8 mouse cellular contexts compared by ENCODE assay signal in genomic region chr1:157412454-157413369, GRCm38 (mm10). TPM values are rescaled to one million over a fixed set of nuclear protein-coding genes. Genes with fewer than 3 reads are reported as not detected.
DNase-seq lines count a peak whose midpoint lies in the region; ATAC-seq and TF ChIP-seq lines count a peak whose summit lies in the region.

Rasal2 (minus strand) TSS chr1:157412595.

- peak; percentile 98 for DNase-seq in MEL (ENCODE audit: low read depth, low spot score)
- peak; percentile 97 for DNase-seq in cerebellum, adult 2 months
- DNase-seq in forebrain, postnatal 0 days: peak; percentile 98
- DNase-seq in heart, postnatal 4 days: peak; percentile 97
- DNase-seq in layer of hippocampus, adult 8-10 months (ENCODE audit: low spot score in 2 of 2): peak; percentile 94 to 95
- peak; percentile 94 for DNase-seq in ovary, adult 18-20 months (ENCODE audit: low spot score)
- peak; percentile 96 for DNase-seq in thymus, postnatal 0 days (ENCODE audit: low spot score)

- WGBS in cerebellum, adult 2 months: 1% methylated on average over 62 of the region's 62 CpGs
- 2% methylated on average over 62 of the region's 62 CpGs for WGBS in forebrain, postnatal 0 days
- WGBS in lung, embryonic 15.5 days: under 1% methylated on average over 54 of the region's 62 CpGs

- peak; percentile 99 for ATAC-seq in forebrain, postnatal 0 days
- peak; percentile 96 for ATAC-seq in lung, embryonic 15.5 days (ENCODE audit: borderline replicate concordance, extremely low read depth, low FRiP score, low TSS enrichment)

- H3K27ac ChIP-seq in MEL (ENCODE audit: control insufficient read depth, low read depth, low read length): peak within 1 kb of the TSS; percentile 64
- H3K27ac ChIP-seq in cerebellum, adult 2 months (ENCODE audit: insufficient read depth, low read length): peak within 1 kb of the TSS; percentile 80; the same call in 1 of the 2 replicates
- H3K27ac ChIP-seq in forebrain, postnatal 0 days (ENCODE audit: low read depth, low read length): peak within 1 kb of the TSS; percentile 96
- peak within 1 kb of the TSS; percentile 96 for H3K27ac ChIP-seq in lung, embryonic 15.5 days

- no peak for TF ChIP-seq CTCF in MEL (IDR thresholded peaks at IDR 0.05 in 2 of 3, conservative IDR thresholded peaks at IDR 0.05 in 1 of 3; ENCODE audit: control insufficient read depth in 1 of 3, insufficient read depth in 1 of 3, low read depth in 2 of 3, low read length in 3 of 3, poor library complexity in 1 of 3, severe bottlenecking in 1 of 3)
- TF ChIP-seq CTCF in cerebellum, adult 2 months (IDR thresholded peaks at IDR 0.05; ENCODE audit: borderline replicate concordance, insufficient read depth, low read depth, low read length): no peak
- TF ChIP-seq CTCF in forebrain, postnatal 0 days (IDR thresholded peaks at IDR 0.05; ENCODE audit: low read depth): no peak

- TF ChIP-seq EP300 in MEL (IDR thresholded peaks at IDR 0.05; ENCODE audit: low read depth in 1 of 2, low read length in 2 of 2): 0 out of 4 replicates have a peak, but pooled peaks of 1 of the 2 experiments have one; percentile 42

- peak within 1 kb of the TSS; percentile 98 for H3K9ac ChIP-seq in MEL (ENCODE audit: control insufficient read depth, low read depth, low read length, poor library complexity, severe bottlenecking)
- peak within 1 kb of the TSS; percentile 79 for H3K9ac ChIP-seq in forebrain, postnatal 0 days
- peak within 1 kb of the TSS; percentile 69 for H3K9ac ChIP-seq in lung, embryonic 15.5 days

- H3K4me1 ChIP-seq in MEL (ENCODE audit: control insufficient read depth in 1 of 2, insufficient read depth in 2 of 2, low read length in 2 of 2): peaks cover 15 to 16% of the 10 kb centered on the region in 2 experiments
- 0 out of 2 replicates have a peak, but pooled peaks cover 3% of the 10 kb centered on the region for H3K4me1 ChIP-seq in cerebellum, adult 2 months (ENCODE audit: control insufficient read depth, insufficient read depth, low read length)
- H3K4me1 ChIP-seq in forebrain, postnatal 0 days (ENCODE audit: insufficient read depth): no peaks in the 10 kb centered on the region; the same call in 1 of the 2 replicates
- H3K4me1 ChIP-seq in lung, embryonic 15.5 days: peaks cover 21% of the 10 kb centered on the region

- H3K4me2 ChIP-seq in forebrain, postnatal 0 days (ENCODE audit: low read depth): peak within 1 kb of the TSS; percentile 65
- peak within 1 kb of the TSS; percentile 87 for H3K4me2 ChIP-seq in lung, embryonic 15.5 days

- H3K4me3 ChIP-seq in MEL (ENCODE audit: control insufficient read depth in 1 of 2, insufficient read depth in 1 of 2, low read depth in 2 of 2, low read length in 2 of 2): peak within 1 kb of the TSS; percentile 66 to 94
- peak within 1 kb of the TSS; percentile 91 for H3K4me3 ChIP-seq in cerebellum, adult 2 months (replicated peaks; ENCODE audit: insufficient read depth, low read depth, low read length)
- H3K4me3 ChIP-seq in forebrain, postnatal 0 days (ENCODE audit: low read depth, low read length): peak within 1 kb of the TSS; percentile 94
- H3K4me3 ChIP-seq in lung, embryonic 15.5 days: peak within 1 kb of the TSS; percentile 91

- no peaks in the 10 kb centered on the region for H3K9me3 ChIP-seq in MEL (replicated peaks; ENCODE audit: insufficient read depth, low read length)
- H3K9me3 ChIP-seq in forebrain, postnatal 0 days (ENCODE audit: low read length): no peaks in the 10 kb centered on the region
- H3K9me3 ChIP-seq in lung, embryonic 15.5 days: no peaks in the 10 kb centered on the region

- no peak for TF ChIP-seq RAD21 in MEL (IDR thresholded peaks at IDR 0.05; ENCODE audit: low read depth, low read length)

- H3K36me3 ChIP-seq in MEL (ENCODE audit: control insufficient read depth in 1 of 2, insufficient read depth in 2 of 2, low read length in 2 of 2): peaks cover 0 to 29% of the 10 kb centered on the region in 2 experiments; a peak in 2 of 4 replicates
- no peaks in the 10 kb centered on the region for H3K36me3 ChIP-seq in forebrain, postnatal 0 days (ENCODE audit: insufficient read depth)
- no peaks in the 10 kb centered on the region for H3K36me3 ChIP-seq in lung, embryonic 15.5 days

- peaks cover 11% of the 10 kb centered on the region for H3K79me2 ChIP-seq in MEL (ENCODE audit: control insufficient read depth, insufficient read depth, low read length, poor library complexity)

- no peaks in the 10 kb centered on the region for H3K27me3 ChIP-seq in MEL (ENCODE audit: control insufficient read depth in 1 of 2, insufficient read depth in 2 of 2, low read length in 2 of 2)
- H3K27me3 ChIP-seq in cerebellum, adult 2 months (ENCODE audit: control insufficient read depth, insufficient read depth, low read length): no peaks in the 10 kb centered on the region
- H3K27me3 ChIP-seq in forebrain, postnatal 0 days (ENCODE audit: insufficient read depth, low read length): no peaks in the 10 kb centered on the region
- no peaks in the 10 kb centered on the region for H3K27me3 ChIP-seq in lung, embryonic 15.5 days

- TF ChIP-seq POLR2A in MEL (IDR thresholded peaks at IDR 0.05; ENCODE audit: control insufficient read depth in 1 of 2, insufficient read depth in 1 of 2, low read depth in 1 of 2, low read length in 2 of 2, poor library complexity in 1 of 2): peak; percentile 61 to 64; a peak in 3 of 4 replicates
- TF ChIP-seq POLR2A in cerebellum, adult 2 months (IDR thresholded peaks at IDR 0.05; ENCODE audit: borderline replicate concordance, insufficient read depth, low read length): 0 out of 2 replicates have a peak, but pooled peaks have one; percentile 21

TF ChIP-seq in MEL, 35 proteins besides CTCF, POLR2A, EP300 and RAD21 (continues in another document):
- no peak; the same call in 1 of the 2 replicates for TF ChIP-seq KAT2A (conservative IDR thresholded peaks at IDR 0.05; ENCODE audit: low read depth, low read length)
- TF ChIP-seq MEF2A (IDR thresholded peaks at IDR 0.05; ENCODE audit: extremely low read depth, insufficient replicate concordance, low read depth, low read length, poor library complexity, severe bottlenecking): peak; percentile 65; the same call in 1 of the 2 replicates
- no peak for TF ChIP-seq MAFK (IDR thresholded peaks at IDR 0.05; ENCODE audit: borderline replicate concordance, low read depth, low read length)
- TF ChIP-seq BHLHE40 (IDR thresholded peaks at IDR 0.05; ENCODE audit: borderline replicate concordance, low read depth, low read length): 0 out of 2 replicates have a peak, but pooled peaks have one; percentile 30
- TF ChIP-seq ZC3H11A (IDR thresholded peaks at IDR 0.05; ENCODE audit: low read depth, low read length): no peak
- TF ChIP-seq MAX (IDR thresholded peaks at IDR 0.05; ENCODE audit: low read length): peak; percentile 93
- TF ChIP-seq MXI1 (IDR thresholded peaks at IDR 0.05; ENCODE audit: low read depth, low read length): peak; percentile 95
- TF ChIP-seq TAL1 (IDR thresholded peaks at IDR 0.05; ENCODE audit: low read length): no peak
- TF ChIP-seq NELFE (IDR thresholded peaks at IDR 0.05; ENCODE audit: low read depth, low read length): peak; percentile 81
- TF ChIP-seq SIN3A (IDR thresholded peaks at IDR 0.05; ENCODE audit: low read length): peak; percentile 98
- TF ChIP-seq USF2 (IDR thresholded peaks at IDR 0.05; ENCODE audit: borderline replicate concordance in 1 of 2, insufficient read depth in 1 of 2, low read depth in 1 of 2, low read length in 2 of 2): no peak
- TF ChIP-seq ZKSCAN1 (IDR thresholded peaks at IDR 0.05; ENCODE audit: low read depth, low read length): no peak
- TF ChIP-seq ZMIZ1 (IDR thresholded peaks at IDR 0.05; ENCODE audit: low read depth, low read length): peak; percentile 38; the same call in 1 of the 2 replicates
- TF ChIP-seq SMC3 (IDR thresholded peaks at IDR 0.05; ENCODE audit: low read depth, low read length): peak; percentile 12; the same call in 1 of the 2 replicates
- no peak for TF ChIP-seq ZNF384 (IDR thresholded peaks at IDR 0.05; ENCODE audit: low read depth, low read length)
- TF ChIP-seq JUND (IDR thresholded peaks at IDR 0.05; ENCODE audit: low read depth, low read length): no peak
- TF ChIP-seq NRF1 (IDR thresholded peaks at IDR 0.05; ENCODE audit: insufficient read depth, low read depth, low read length, poor library complexity, severe bottlenecking): peak; percentile 25; the same call in 1 of the 2 replicates
- peak; percentile 47; the same call in 1 of the 2 replicates for TF ChIP-seq RCOR1 (IDR thresholded peaks at IDR 0.05; ENCODE audit: low read depth, low read length)
- TF ChIP-seq UBTF (IDR thresholded peaks at IDR 0.05; ENCODE audit: borderline replicate concordance, insufficient read depth, low read depth, low read length): no peak
- TF ChIP-seq POLR2AphosphoS2 (IDR thresholded peaks at IDR 0.05; ENCODE audit: low read length): no peak
- no peak for TF ChIP-seq CHD2 (IDR thresholded peaks at IDR 0.05; ENCODE audit: low read length)
- TF ChIP-seq POLR2AphosphoS5 (IDR thresholded peaks at IDR 0.05; ENCODE audit: borderline replicate concordance, low read depth, low read length): no peak
- no peak for TF ChIP-seq CHD1 (IDR thresholded peaks at IDR 0.05; ENCODE audit: low read depth, low read length)
- TF ChIP-seq ELF1 (IDR thresholded peaks at IDR 0.05; ENCODE audit: low read depth, low read length): peak; percentile 78
- TF ChIP-seq MYC (IDR thresholded peaks at IDR 0.05; ENCODE audit: low read depth, low read length): peak; percentile 92
- TF ChIP-seq ETS1 (IDR thresholded peaks at IDR 0.05; ENCODE audit: low read depth, low read length): peak; percentile 75
- no peak for TF ChIP-seq GATA1 (IDR thresholded peaks at IDR 0.05; ENCODE audit: low read depth, low read length)
- TF ChIP-seq MYB (IDR thresholded peaks at IDR 0.05; ENCODE audit: low read depth, low read length): no peak
- TF ChIP-seq TCF12 (IDR thresholded peaks at IDR 0.05; ENCODE audit: low read depth, low read length): peak; percentile 66; the same call in 1 of the 2 replicates

RNA-seq across cellular contexts. Expression of gene Rasal2, which starts in this region (rescaled TPM):
- 1.5 and 1.9 TPM in 2 replicates for total RNA-seq in MEL (2012; rRNA removed)
- polyA plus RNA-seq in MEL (2012; ENCODE audit: insufficient read depth in 1 of 2, insufficient read length in 2 of 2, low read depth in 1 of 2, low replicate concordance in 2 of 2, missing spikeins in 1 of 2): 1 to 10 TPM in 1 of 2 experiments, not detected in 1; 3.2 TPM
- polyA plus RNA-seq in cerebellum, adult 2 months (2012; rRNA removed): 14.6 and 14.9 TPM in 2 replicates
- total RNA-seq in forebrain, postnatal 0 days (2014; rRNA removed): 33.6 and 42.1 TPM in 2 replicates
- 18.3 and 26.3 TPM in 2 replicates for polyA plus RNA-seq in forebrain, postnatal 0 days (2015; fragmentation: Nextera tagmentation; extraction: Ambion mirVana)
- total RNA-seq in heart, postnatal 4 days (2021): 10 to 100 TPM; 32.6 to 35.7 TPM
- total RNA-seq in layer of hippocampus, adult 8-10 months (2022): 10 to 100 TPM; 75.9 to 93.0 (median 84.7) TPM
- polyA plus RNA-seq in lung, embryonic 15.5 days (2015; fragmentation: Nextera tagmentation; extraction: Ambion mirVana): 8.9 and 9.5 TPM in 2 replicates
- 2.4 and 3.9 TPM in 2 replicates for polyA plus RNA-seq in thymus, postnatal 0 days (2015; fragmentation: Nextera tagmentation; extraction: Ambion mirVana)

Comparison
In these comparisons a context has a peak if more than half of its experiments do, and no peak if none do; other contexts are left out.
1. Peak in every context shown above with its lines: DNase-seq, ATAC-seq, H3K4me3 ChIP-seq and H3K27ac ChIP-seq.
2. RNA of gene Rasal2 (total RNA-seq): 75.9 to 93.0 TPM in layer of hippocampus, adult 8-10 months, 33.6 to 42.1 TPM in forebrain, postnatal 0 days and 32.6 to 35.7 TPM in heart, postnatal 4 days; 1.5 to 1.9 TPM in MEL; every median in the first group is over 10 times any median in the second.